Mouse (Mus musculus): Measurements from ENCODE around the gene Tnc. TPM values are rescaled to one million over a fixed set of nuclear protein-coding genes. Genes with fewer than 3 reads are reported as not detected.

Tnc gene
- polyA plus RNA-seq (2014; fragmentation: Nextera tagmentation; extraction: Ambion mirVana) = 48.9 and 76.3 TPM in 2 replicates

- Histone ChIP-seq H3K4me2 (ENCODE audit: low read depth, low read length) (peak within 1 kb of the TSS; percentile 58), H3K4me3 (ENCODE audit: low read depth, low read length) (peak within 1 kb of the TSS; percentile 29), H3K4me1 (ENCODE audit: control insufficient read depth, insufficient read depth, low read length) (0 out of 2 replicates have a peak, but pooled peaks cover 9% of the 10 kb centered on the region), H3K9ac (replicated peaks; ENCODE audit: low read depth, low read length) (peak within 1 kb of the TSS; percentile 42), H3K9me3 (ENCODE audit: control insufficient read depth, low read length) (no peaks in the 10 kb centered on the region), H3K27me3 (ENCODE audit: control insufficient read depth, insufficient read depth, low read length) (0 out of 2 replicates have a peak, but pooled peaks cover 2% of the 10 kb centered on the region), H3K27ac (ENCODE audit: low read depth, low read length) (no peak within 1 kb of the TSS), H3K36me3 (ENCODE audit: control insufficient read depth, insufficient read depth, low read length) (no peaks in the 10 kb centered on the region)
- peak; percentile 87 for ATAC-seq (ENCODE audit: low read depth)
- under 1% methylated on average over 26 of the region's 26 CpGs for WGBS
These were observed at the start of gene Tnc for GRCm38 (mm10) chr4:64046831-64047493. Gene Tnc, minus strand, starts transcription at chr4:64047015.

- Histone ChIP-seq H3K4me2 (ENCODE audit: low read depth, low read length) (no peak overlapping the region), H3K9ac (replicated peaks; ENCODE audit: low read depth, low read length) (no peak overlapping the region), H3K27ac (ENCODE audit: low read depth, low read length) (no peak overlapping the region), H3K4me1 (ENCODE audit: control insufficient read depth, insufficient read depth, low read length) (no peaks in the 10 kb centered on the region), H3K9me3 (ENCODE audit: control insufficient read depth, low read length) (no peaks in the 10 kb centered on the region), H3K4me3 (ENCODE audit: low read depth, low read length) (no peak overlapping the region), H3K27me3 (ENCODE audit: control insufficient read depth, insufficient read depth, low read length) (no peaks in the 10 kb centered on the region), H3K36me3 (ENCODE audit: control insufficient read depth, insufficient read depth, low read length) (no peaks in the 10 kb centered on the region)
- 82% methylated on average over 5 of the region's 5 CpGs for WGBS
- no peak for ATAC-seq (ENCODE audit: low read depth)
These were observed 47.4 kb upstream of the Tnc start for GRCm38 (mm10) chr4:64094221-64094620.

GRCm38 (mm10) chr4:64092857-64093256 lies 46.0 kb upstream of the Tnc start:
- WGBS = 70% methylated on average over 1 of the region's 1 CpGs
- no peaks in the 10 kb centered on the region for H3K27me3 ChIP-seq (ENCODE audit: control insufficient read depth, insufficient read depth, low read length)
- H3K36me3 ChIP-seq (ENCODE audit: control insufficient read depth, insufficient read depth, low read length) = no peaks in the 10 kb centered on the region
- no peak overlapping the region for H3K4me2 ChIP-seq (ENCODE audit: low read depth, low read length)
- no peaks in the 10 kb centered on the region for H3K4me1 ChIP-seq (ENCODE audit: control insufficient read depth, insufficient read depth, low read length)
- no peak overlapping the region for H3K9ac ChIP-seq (replicated peaks; ENCODE audit: low read depth, low read length)
- H3K27ac ChIP-seq (ENCODE audit: low read depth, low read length) = no peak overlapping the region
- no peaks in the 10 kb centered on the region for H3K9me3 ChIP-seq (ENCODE audit: control insufficient read depth, low read length)
- no peak overlapping the region for H3K4me3 ChIP-seq (ENCODE audit: low read depth, low read length)
- ATAC-seq (ENCODE audit: low read depth) = no peak

DNA sequence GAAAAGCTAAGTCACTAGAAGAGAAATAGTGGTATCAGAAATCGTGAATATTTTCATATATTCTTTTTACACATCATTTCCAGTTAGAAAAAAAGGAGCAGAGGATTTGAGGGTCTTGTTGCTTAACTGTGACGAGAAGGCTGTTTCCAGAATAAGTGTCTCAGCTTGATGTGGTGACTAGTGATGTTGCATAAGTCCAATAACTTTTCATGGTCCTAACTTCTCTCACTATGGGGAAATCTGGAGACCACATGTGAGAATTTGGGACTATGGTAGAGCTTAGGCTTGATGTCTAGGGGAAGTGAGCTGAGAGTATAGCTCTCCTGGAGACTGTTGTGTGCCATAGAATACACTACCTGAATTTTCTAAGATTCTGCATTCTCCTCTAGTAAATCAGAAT lies 42.6 kb upstream of the Tnc start:
- no peak for ATAC-seq (ENCODE audit: low read depth)
- no peak overlapping the region for H3K4me3 ChIP-seq (ENCODE audit: low read depth, low read length)
- 77% methylated on average over 2 of the region's 2 CpGs for WGBS

DNA sequence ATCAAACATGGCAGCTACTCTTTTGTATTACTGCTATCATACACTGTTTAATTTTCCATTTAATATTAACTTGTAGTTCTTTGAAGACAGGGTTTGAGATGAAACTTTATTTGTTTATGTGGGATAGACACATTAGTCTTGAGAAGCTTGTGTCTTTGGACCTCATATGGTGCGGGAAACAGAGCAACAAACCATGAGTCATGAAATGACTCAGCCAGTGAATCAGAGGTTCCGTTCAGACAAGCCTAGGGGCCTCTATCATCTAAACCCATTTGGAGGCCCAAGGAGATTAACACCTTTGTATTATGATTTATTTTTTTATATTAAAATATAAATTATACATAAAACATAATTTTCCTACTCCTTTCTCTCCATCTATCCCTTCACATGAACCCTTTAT lies 40.9 kb upstream of the Tnc start:
- WGBS = 90% methylated on average over 2 of the region's 2 CpGs
- ATAC-seq (ENCODE audit: low read depth) = no peak
- no peaks in the 10 kb centered on the region for H3K9me3 ChIP-seq (ENCODE audit: control insufficient read depth, low read length)

More for the DNA sequence above, 42.6 kb upstream of the Tnc start:
- Histone ChIP-seq H3K27ac (ENCODE audit: low read depth, low read length) (no peak overlapping the region), H3K4me1 (ENCODE audit: control insufficient read depth, insufficient read depth, low read length) (no peaks in the 10 kb centered on the region), H3K4me2 (ENCODE audit: low read depth, low read length) (no peak overlapping the region), H3K27me3 (ENCODE audit: control insufficient read depth, insufficient read depth, low read length) (no peaks in the 10 kb centered on the region), H3K9ac (replicated peaks; ENCODE audit: low read depth, low read length) (no peak overlapping the region), H3K9me3 (ENCODE audit: control insufficient read depth, low read length) (no peaks in the 10 kb centered on the region), H3K36me3 (ENCODE audit: control insufficient read depth, insufficient read depth, low read length) (no peaks in the 10 kb centered on the region)

DNA sequence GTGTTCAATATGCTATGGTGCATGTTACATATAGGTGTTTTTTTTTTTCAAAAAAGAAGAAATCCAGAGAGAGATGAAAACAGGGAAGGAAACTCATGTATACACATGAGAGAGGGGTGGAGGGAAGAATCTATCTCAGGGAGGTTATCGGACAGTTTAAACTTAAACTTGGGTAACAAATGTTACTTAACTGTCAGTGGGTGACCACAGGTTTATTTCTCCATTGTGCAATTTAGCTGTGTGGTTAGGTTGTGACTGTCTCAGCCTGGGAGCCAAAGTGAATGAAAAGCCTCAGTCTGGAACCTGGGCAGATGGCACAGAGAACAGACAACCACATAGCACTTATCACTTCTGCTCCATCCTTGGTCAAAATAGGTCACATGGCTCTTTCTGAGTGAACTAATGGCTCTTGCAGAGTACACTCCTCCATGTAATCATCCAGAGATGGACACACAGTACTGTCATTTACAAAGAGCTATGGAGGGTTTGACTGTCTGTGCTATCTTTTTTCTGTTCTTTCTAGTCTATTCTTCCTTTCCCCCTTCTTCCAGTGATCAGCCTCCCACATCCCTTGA lies 39.3 kb upstream of the Tnc start:
- H3K9ac ChIP-seq (replicated peaks; ENCODE audit: low read depth, low read length) = no peak overlapping the region
- ATAC-seq (ENCODE audit: low read depth) = no peak
- no peak overlapping the region for H3K4me3 ChIP-seq (ENCODE audit: low read depth, low read length)
- no peaks in the 10 kb centered on the region for H3K36me3 ChIP-seq (ENCODE audit: control insufficient read depth, insufficient read depth, low read length)
- H3K9me3 ChIP-seq (ENCODE audit: control insufficient read depth, low read length) = no peaks in the 10 kb centered on the region
- no peak overlapping the region for H3K4me2 ChIP-seq (ENCODE audit: low read depth, low read length)
- no peak overlapping the region for H3K27ac ChIP-seq (ENCODE audit: low read depth, low read length)
- no peaks in the 10 kb centered on the region for H3K27me3 ChIP-seq (ENCODE audit: control insufficient read depth, insufficient read depth, low read length)
- WGBS = 100% methylated on average over 1 of the region's 1 CpGs
- H3K4me1 ChIP-seq (ENCODE audit: control insufficient read depth, insufficient read depth, low read length) = no peaks in the 10 kb centered on the region

More for the DNA sequence above, 40.9 kb upstream of the Tnc start:
- no peaks in the 10 kb centered on the region for H3K4me1 ChIP-seq (ENCODE audit: control insufficient read depth, insufficient read depth, low read length)
- H3K36me3 ChIP-seq (ENCODE audit: control insufficient read depth, insufficient read depth, low read length) = no peaks in the 10 kb centered on the region
- H3K4me3 ChIP-seq (ENCODE audit: low read depth, low read length) = no peak overlapping the region
- H3K27me3 ChIP-seq (ENCODE audit: control insufficient read depth, insufficient read depth, low read length) = no peaks in the 10 kb centered on the region
- H3K4me2 ChIP-seq (ENCODE audit: low read depth, low read length) = no peak overlapping the region
- H3K27ac ChIP-seq (ENCODE audit: low read depth, low read length) = no peak overlapping the region
- H3K9ac ChIP-seq (replicated peaks; ENCODE audit: low read depth, low read length) = no peak overlapping the region

- H3K27ac ChIP-seq (ENCODE audit: low read depth, low read length) = no peak overlapping the region
- 81% methylated on average over 5 of the region's 5 CpGs for WGBS
- no peak overlapping the region for H3K9ac ChIP-seq (replicated peaks; ENCODE audit: low read depth, low read length)
- no peaks in the 10 kb centered on the region for H3K9me3 ChIP-seq (ENCODE audit: control insufficient read depth, low read length)
- H3K36me3 ChIP-seq (ENCODE audit: control insufficient read depth, insufficient read depth, low read length) = no peaks in the 10 kb centered on the region
- H3K4me3 ChIP-seq (ENCODE audit: low read depth, low read length) = no peak overlapping the region
- H3K4me1 ChIP-seq (ENCODE audit: control insufficient read depth, insufficient read depth, low read length) = no peaks in the 10 kb centered on the region
- no peak overlapping the region for H3K4me2 ChIP-seq (ENCODE audit: low read depth, low read length)
- no peak for ATAC-seq (ENCODE audit: low read depth)
- no peaks in the 10 kb centered on the region for H3K27me3 ChIP-seq (ENCODE audit: control insufficient read depth, insufficient read depth, low read length)
These were observed 37.0 kb upstream of the Tnc start for GRCm38 (mm10) chr4:64083858-64084257.

- no peak overlapping the region for H3K4me2 ChIP-seq (ENCODE audit: low read depth, low read length)
- H3K9ac ChIP-seq (replicated peaks; ENCODE audit: low read depth, low read length) = no peak overlapping the region
- no peaks in the 10 kb centered on the region for H3K36me3 ChIP-seq (ENCODE audit: control insufficient read depth, insufficient read depth, low read length)
- H3K9me3 ChIP-seq (ENCODE audit: control insufficient read depth, low read length) = no peaks in the 10 kb centered on the region
- no peaks in the 10 kb centered on the region for H3K27me3 ChIP-seq (ENCODE audit: control insufficient read depth, insufficient read depth, low read length)
- no peak for ATAC-seq (ENCODE audit: low read depth)
- WGBS = 97% methylated on average over 2 of the region's 2 CpGs
- no peak overlapping the region for H3K4me3 ChIP-seq (ENCODE audit: low read depth, low read length)
- H3K4me1 ChIP-seq (ENCODE audit: control insufficient read depth, insufficient read depth, low read length) = no peaks in the 10 kb centered on the region
- no peak overlapping the region for H3K27ac ChIP-seq (ENCODE audit: low read depth, low read length)
These were observed 31.3 kb upstream of the Tnc start for GRCm38 (mm10) chr4:64078029-64078619.

DNA sequence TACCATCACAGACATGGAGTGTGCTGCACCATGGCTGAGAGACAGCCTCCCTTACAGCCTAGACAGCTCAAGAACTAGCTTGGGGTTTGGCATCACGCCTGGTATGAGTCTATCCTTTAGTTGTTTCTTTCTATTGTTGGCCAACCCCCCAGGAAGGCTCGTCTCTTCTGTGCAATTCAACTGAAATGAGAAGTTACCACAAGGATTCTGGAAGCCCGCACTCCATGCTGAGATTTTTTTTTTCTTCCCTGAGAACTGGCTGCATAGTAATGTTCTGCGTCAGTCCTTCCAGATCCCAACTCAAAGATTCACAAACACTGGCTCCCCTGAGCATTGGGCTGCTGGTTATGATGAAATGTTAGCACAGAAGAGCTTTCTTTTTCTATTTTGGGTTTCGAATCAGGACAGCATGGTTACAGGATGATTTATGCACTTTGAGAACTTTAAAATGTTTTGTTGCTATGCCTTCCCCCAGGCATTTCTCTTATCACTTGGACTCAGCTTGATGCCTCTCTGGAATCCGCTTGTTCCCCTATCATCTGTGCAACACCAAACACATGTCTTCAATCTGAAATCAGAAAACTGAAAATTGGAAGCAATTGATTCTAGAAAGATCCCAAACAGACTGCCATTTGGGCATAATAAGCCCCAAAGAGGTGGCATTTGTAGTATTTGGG lies 29.7 kb upstream of the Tnc start:
- Histone ChIP-seq H3K4me3 (ENCODE audit: low read depth, low read length) (no peak overlapping the region), H3K9me3 (ENCODE audit: control insufficient read depth, low read length) (no peaks in the 10 kb centered on the region), H3K4me1 (ENCODE audit: control insufficient read depth, insufficient read depth, low read length) (no peaks in the 10 kb centered on the region), H3K36me3 (ENCODE audit: control insufficient read depth, insufficient read depth, low read length) (no peaks in the 10 kb centered on the region), H3K9ac (replicated peaks; ENCODE audit: low read depth, low read length) (no peak overlapping the region), H3K27me3 (ENCODE audit: control insufficient read depth, insufficient read depth, low read length) (no peaks in the 10 kb centered on the region), H3K27ac (ENCODE audit: low read depth, low read length) (no peak overlapping the region), H3K4me2 (ENCODE audit: low read depth, low read length) (no peak overlapping the region)
- 80% methylated on average over 6 of the region's 6 CpGs for WGBS
- no peak for ATAC-seq (ENCODE audit: low read depth)
